ENCODE assay signal across 27 mouse cellular contexts in the genomic region with DNA sequence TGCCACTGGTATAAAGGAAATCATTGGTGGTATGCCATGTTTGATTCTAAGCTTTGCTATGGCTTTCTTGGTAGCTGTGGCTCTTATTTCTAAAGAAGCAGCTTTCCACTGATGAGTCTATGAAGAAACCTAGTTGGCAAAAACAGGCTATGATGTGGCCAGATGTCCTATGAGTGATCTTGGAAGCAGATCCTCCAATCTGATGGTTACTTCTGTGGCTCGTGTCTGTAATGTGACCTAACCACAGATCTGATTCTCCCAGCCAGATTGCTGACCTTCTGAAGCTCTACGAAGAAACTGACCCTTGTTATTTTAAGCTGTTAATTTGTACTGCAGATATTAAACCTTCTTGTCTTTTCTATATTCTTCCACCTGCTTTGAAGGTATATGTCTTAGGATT.
"Had no signal": no experiment of that assay in that cellular context is flagged by ENCODE, and none has a peak within 500 bp of the region (broad histone marks: within the 10 kb centered on the region; RNA-seq: fewer than 3 reads in every experiment).

No protein-coding gene starts in this region.

- H3K4me2 ChIP-seq: embryonic facial prominence, embryonic 12.5 days; embryonic facial prominence, embryonic 13.5 days; embryonic facial prominence, embryonic 15.5 days; forebrain, embryonic 12.5 days; forebrain, embryonic 13.5 days; forebrain, embryonic 15.5 days had no signal

- H3K9ac ChIP-seq: embryonic facial prominence, embryonic 12.5 days; embryonic facial prominence, embryonic 13.5 days; embryonic facial prominence, embryonic 15.5 days; forebrain, embryonic 12.5 days; forebrain, embryonic 13.5 days; forebrain, embryonic 15.5 days; forebrain, postnatal 0 days had no signal

- H3K27ac ChIP-seq: embryonic facial prominence, embryonic 10.5 days; embryonic facial prominence, embryonic 12.5 days; embryonic facial prominence, embryonic 13.5 days; embryonic facial prominence, embryonic 15.5 days; forebrain, embryonic 10.5 days; forebrain, embryonic 12.5 days; forebrain, embryonic 13.5 days; forebrain, embryonic 15.5 days; heart, adult 2 months; heart, embryonic 10.5 days had no signal

- H3K9me3 ChIP-seq: embryonic facial prominence, embryonic 10.5 days; embryonic facial prominence, embryonic 12.5 days; embryonic facial prominence, embryonic 13.5 days; embryonic facial prominence, embryonic 15.5 days; forebrain, embryonic 10.5 days; forebrain, embryonic 12.5 days; forebrain, embryonic 13.5 days; forebrain, embryonic 15.5 days; heart, embryonic 10.5 days had no signal

- ATAC-seq: forebrain, embryonic 13.5 days; forebrain, embryonic 14.5 days; forebrain, embryonic 15.5 days; forebrain, embryonic 16.5 days; forebrain, postnatal 0 days had no signal

- H3K36me3 ChIP-seq: embryonic facial prominence, embryonic 10.5 days; embryonic facial prominence, embryonic 12.5 days; embryonic facial prominence, embryonic 13.5 days; embryonic facial prominence, embryonic 15.5 days; forebrain, embryonic 10.5 days; forebrain, embryonic 12.5 days; forebrain, embryonic 15.5 days; heart, embryonic 10.5 days had no signal

- H3K4me3 ChIP-seq: embryonic facial prominence, embryonic 10.5 days; embryonic facial prominence, embryonic 12.5 days; embryonic facial prominence, embryonic 13.5 days; embryonic facial prominence, embryonic 15.5 days; erythroblast, embryonic 14.5 days; forebrain, embryonic 10.5 days; forebrain, embryonic 12.5 days; forebrain, embryonic 13.5 days; forebrain, embryonic 15.5 days; heart, adult 2 months; heart, embryonic 10.5 days had no signal

- DNase-seq: cerebellum, adult 2 months; cerebellum, adult 8-10 months; cerebellum, adult 9-10 months; cerebellum, adult 9-11 months; cerebellum, postnatal 10 days; cerebellum, postnatal 14 days; cerebellum, postnatal 25 days; cerebellum, postnatal 36 days; embryo, embryonic 11 days; forebrain, postnatal 0 days; gastrocnemius, postnatal 14 days; gastrocnemius, postnatal 25 days; heart, adult 11 months; heart, adult 18-20 months; heart, adult 2 months had no signal

- H3K4me1 ChIP-seq: forebrain, embryonic 10.5 days; forebrain, embryonic 12.5 days; forebrain, embryonic 13.5 days; forebrain, embryonic 15.5 days had no signal

- H3K27me3 ChIP-seq: embryonic facial prominence, embryonic 12.5 days; embryonic facial prominence, embryonic 15.5 days; forebrain, embryonic 12.5 days; forebrain, embryonic 13.5 days; forebrain, embryonic 15.5 days had no signal
